Mouse (Mus musculus) hindbrain, embryonic 15.5 days (tissue): ENCODE measurements around the gene Serpina3a. TPM values are rescaled to one million over a fixed set of nuclear protein-coding genes. Genes with fewer than 3 reads are reported as not detected.

Source experiments
- ATAC-seq: fragments of 200-750 bp; cut with Nextera tagmentation; 2 replicates; pipeline ENCODE4 v1.8.0; 2017; ENCODE audit warnings: low read depth, moderate number of reproducible peaks, moderate TSS enrichment; ENCODE audit not compliant: low FRiP score
- H3K27ac ChIP-seq: fragments of 300-500 bp; sonication (generic); replicated peaks from 2 replicates; pipeline ENCODE4 v1.5.1; 2015; ENCODE audit warnings: mild to moderate bottlenecking, inconsistent platforms
- H3K27me3 ChIP-seq: fragments of 300-500 bp; sonication (generic); 2 replicates; pipeline ENCODE4 v1.6.1; 2015; ENCODE audit warnings: control low read depth, inconsistent platforms
- H3K36me3 ChIP-seq: fragments of 300-500 bp; sonication (generic); 2 replicates; pipeline ENCODE4 v1.6.1; 2015; ENCODE audit warnings: control low read depth, inconsistent platforms
- H3K4me1 ChIP-seq: fragments of 300-500 bp; sonication (generic); replicated peaks from 2 replicates; pipeline ENCODE4 v1.6.1; 2015; ENCODE audit warnings: control low read depth, inconsistent platforms
- H3K4me2 ChIP-seq: fragments of 300-500 bp; sonication (generic); 2 replicates; pipeline ENCODE4 v1.6.1; 2015; ENCODE audit warnings: moderate library complexity, mild to moderate bottlenecking, inconsistent platforms
- H3K4me3 ChIP-seq: fragments of 300-500 bp; sonication (generic); 2 replicates; pipeline ENCODE4 v1.5.1; 2015; ENCODE audit warnings: mild to moderate bottlenecking, inconsistent platforms
- H3K9ac ChIP-seq: fragments of 300-500 bp; sonication (generic); 2 replicates; pipeline ENCODE4 v1.6.1; 2015; ENCODE audit warnings: inconsistent platforms
- H3K9me3 ChIP-seq: fragments of 300-500 bp; sonication (generic); 2 replicates; pipeline ENCODE4 v1.6.1; 2016; ENCODE audit warnings: control low read depth, inconsistent platforms
- WGBS: fragments of 180-500 bp; shearing (Covaris S2); methylation state at CpG from one replicate; pipeline ENCODE4 v1.1.7; 2015; 5-methylcytosine and 5-hydroxymethylcytosine counted together
- polyA plus RNA-seq: library from polyadenylated mRNA; unstranded; fragments of >200 nt; fragmentation: Nextera tagmentation; extraction: Ambion mirVana; gene quantifications from 2 replicates; pipeline ENCODE4 v1.2.1, GENCODE M21; 2015

Gene Serpina3a
- polyA plus RNA-seq, 1 experiment from 2014 or later: not detected

- 91% methylated on average over 2 of the region's 2 CpGs for WGBS
- ATAC-seq: no peak
- H3K4me2 ChIP-seq: no peak overlapping the region
- H3K4me3 ChIP-seq: no peak overlapping the region
- H3K9me3 ChIP-seq: no peaks in the 10 kb centered on the region
- H3K36me3 ChIP-seq: no peaks in the 10 kb centered on the region
- no peaks in the 10 kb centered on the region for H3K27me3 ChIP-seq
- H3K9ac ChIP-seq: no peak overlapping the region
- no peaks in the 10 kb centered on the region for H3K4me1 ChIP-seq
- no peak overlapping the region for H3K27ac ChIP-seq
Observed at GRCm38 (mm10) chr12:104145571-104145970, 33.0 kb downstream of the Serpina3a start.

GRCm38 (mm10) chr12:104151989-104152388, 39.5 kb downstream of the Serpina3a start:
- Histone ChIP-seq H3K4me1 (no peaks in the 10 kb centered on the region), H3K9me3 (no peaks in the 10 kb centered on the region), H3K36me3 (no peaks in the 10 kb centered on the region), H3K4me3 (no peak overlapping the region), H3K27ac (no peak overlapping the region), H3K9ac (no peak overlapping the region), H3K4me2 (no peak overlapping the region), H3K27me3 (no peaks in the 10 kb centered on the region)
- ATAC-seq: no peak
- WGBS: 86% methylated on average over 2 of the region's 2 CpGs

- Histone ChIP-seq H3K9ac (no peak overlapping the region), H3K9me3 (no peaks in the 10 kb centered on the region), H3K27me3 (no peaks in the 10 kb centered on the region), H3K4me3 (no peak overlapping the region), H3K4me1 (no peaks in the 10 kb centered on the region), H3K36me3 (no peaks in the 10 kb centered on the region), H3K4me2 (no peak overlapping the region), H3K27ac (no peak overlapping the region)
- ATAC-seq: no peak
- 86% methylated on average over 3 of the region's 3 CpGs for WGBS
Observed at GRCm38 (mm10) chr12:104153041-104153645, 40.6 kb downstream of the Serpina3a start.

GRCm38 (mm10) chr12:104153656-104154055, 41.1 kb downstream of the Serpina3a start, which contains the start of gene Serpina3c:
Gene Serpina3c, minus strand, starts transcription at chr12:104153870.
- WGBS: 90% methylated on average over 2 of the region's 2 CpGs
- no peak for ATAC-seq
- H3K36me3 ChIP-seq: no peaks in the 10 kb centered on the region

More at GRCm38 (mm10) chr12:104153656-104154055, 41.1 kb downstream of the Serpina3a start, which contains the start of gene Serpina3c:
- Histone ChIP-seq H3K27me3 (no peaks in the 10 kb centered on the region), H3K4me1 (no peaks in the 10 kb centered on the region), H3K27ac (no peak within 1 kb of the TSS), H3K4me2 (no peak within 1 kb of the TSS), H3K9ac (no peak within 1 kb of the TSS), H3K4me3 (no peak within 1 kb of the TSS), H3K9me3 (no peaks in the 10 kb centered on the region)

Other genes with a start within 250 kb of the Serpina3a start
- gene Serpina1a, start 249.2 kb upstream of the Serpina3a start, polyA plus RNA-seq: 0.80 TPM in 1 of 2 replicates, not detected in the other
- 0.19 TPM in 1 of 2 replicates, not detected in the other for gene Serpina1c, start 207.8 kb upstream of the Serpina3a start, polyA plus RNA-seq
- 0.19 TPM in 1 of 2 replicates, not detected in the other for gene Serpina1e, start 153.7 kb upstream of the Serpina3a start, polyA plus RNA-seq
- not detected in 2 replicates for gene Serpina11, start 122.8 kb upstream of the Serpina3a start, polyA plus RNA-seq
- 0.18 and 0.32 TPM in 2 replicates for gene Serpina9, start 99.0 kb upstream of the Serpina3a start, polyA plus RNA-seq
- not detected in 2 replicates for gene Serpina12, start 68.3 kb upstream of the Serpina3a start, polyA plus RNA-seq
- not detected in 2 replicates for gene Serpina5, start 11.6 kb upstream of the Serpina3a start, polyA plus RNA-seq
- gene Serpina3b, start 15.3 kb downstream of the Serpina3a start, polyA plus RNA-seq: not detected in 2 replicates
- gene Serpina3c, start 41.1 kb downstream of the Serpina3a start, polyA plus RNA-seq: not detected in 2 replicates
- 0.10 and 0.12 TPM in 2 replicates for gene Serpina3f, start 101.8 kb downstream of the Serpina3a start, polyA plus RNA-seq
- gene Serpina3g, start 123.5 kb downstream of the Serpina3a start, polyA plus RNA-seq: 0.88 and 2.4 TPM in 2 replicates
- gene Serpina3i, start 150.4 kb downstream of the Serpina3a start, polyA plus RNA-seq: not detected in 2 replicates
- gene Serpina3j, start 201.8 kb downstream of the Serpina3a start, polyA plus RNA-seq: not detected in 2 replicates
- not detected in 2 replicates for gene Serpina3k, start 225.8 kb downstream of the Serpina3a start, polyA plus RNA-seq
- gene Serpina3m, start 225.8 kb downstream of the Serpina3a start, polyA plus RNA-seq: not detected in 2 replicates